Mouse (Mus musculus): ENCODE data around the gene Commd1.
A peak's percentile ranks its signal among the peaks of the same experiment; 100 is the strongest.

Commd1 gene

GRCm38 (mm10) chr11:22989786-22990185 is 7.6 kb upstream of the Commd1 start:
- DNase-seq (ENCODE audit: extremely low spot score) = no peak

- peak; percentile 55 for DNase-seq (ENCODE audit: extremely low spot score)
Observed at GRCm38 (mm10) chr11:22987357-22987756, 5.2 kb upstream of the Commd1 start.

- DNase-seq (ENCODE audit: extremely low spot score) = no peak
Observed at GRCm38 (mm10) chr11:22985510-22985909, 3.3 kb upstream of the Commd1 start.

- DNase-seq (ENCODE audit: extremely low spot score) = no peak
Observed at GRCm38 (mm10) chr11:22982846-22983245, 664 bp upstream of the Commd1 start.

GRCm38 (mm10) chr11:22981543-22981950 is 635 bp downstream of the Commd1 start:
- DNase-seq (ENCODE audit: extremely low spot score) = no peak

GRCm38 (mm10) chr11:22981041-22981440 is 1.1 kb downstream of the Commd1 start:
- DNase-seq (ENCODE audit: extremely low spot score) = no peak

GRCm38 (mm10) chr11:22979221-22979620 is 3.0 kb downstream of the Commd1 start:
- no peak for DNase-seq (ENCODE audit: extremely low spot score)

GRCm38 (mm10) chr11:22978711-22979110 is 3.5 kb downstream of the Commd1 start:
- no peak for DNase-seq (ENCODE audit: extremely low spot score)

- DNase-seq (ENCODE audit: extremely low spot score) = no peak
Observed at GRCm38 (mm10) chr11:22978215-22978614, 4.0 kb downstream of the Commd1 start.

- no peak for DNase-seq (ENCODE audit: extremely low spot score)
Observed at GRCm38 (mm10) chr11:22973599-22973998, 8.6 kb downstream of the Commd1 start.

GRCm38 (mm10) chr11:22972746-22973526 is 9.2 kb downstream of the Commd1 start:
- DNase-seq (ENCODE audit: extremely low spot score) = peak; percentile 75

GRCm38 (mm10) chr11:22971835-22972709 is 10.1 kb downstream of the Commd1 start, which contains the start of gene Zrsr1:
Gene Zrsr1, plus strand, starts transcription at chr11:22972005.
- DNase-seq (ENCODE audit: extremely low spot score) = peak; percentile 45

- no peak for DNase-seq (ENCODE audit: extremely low spot score)
Observed at GRCm38 (mm10) chr11:22970546-22970945, 11.6 kb downstream of the Commd1 start.

- no peak for DNase-seq (ENCODE audit: extremely low spot score)
Observed at GRCm38 (mm10) chr11:22969486-22969885, 12.7 kb downstream of the Commd1 start.

- no peak for DNase-seq (ENCODE audit: extremely low spot score)
Observed at GRCm38 (mm10) chr11:22965503-22965902, 16.7 kb downstream of the Commd1 start.

GRCm38 (mm10) chr11:22964401-22964800 is 17.8 kb downstream of the Commd1 start:
- DNase-seq (ENCODE audit: extremely low spot score) = no peak

GRCm38 (mm10) chr11:22962101-22962500 is 20.1 kb downstream of the Commd1 start:
- DNase-seq (ENCODE audit: extremely low spot score) = no peak

- no peak for DNase-seq (ENCODE audit: extremely low spot score)
Observed at GRCm38 (mm10) chr11:22957791-22958374, 24.3 kb downstream of the Commd1 start.

GRCm38 (mm10) chr11:22956830-22957229 is 25.4 kb downstream of the Commd1 start:
- DNase-seq (ENCODE audit: extremely low spot score) = peak; percentile 17

- DNase-seq (ENCODE audit: extremely low spot score) = no peak
Observed at GRCm38 (mm10) chr11:22956346-22956745, 25.8 kb downstream of the Commd1 start.

GRCm38 (mm10) chr11:22952668-22953067 is 29.5 kb downstream of the Commd1 start:
- no peak for DNase-seq (ENCODE audit: extremely low spot score)

- DNase-seq (ENCODE audit: extremely low spot score) = no peak
Observed at GRCm38 (mm10) chr11:22950131-22950530, 32.1 kb downstream of the Commd1 start.
